Mouse (Mus musculus) ES-Bruce4 (cell line): Measurements from ENCODE around the gene Abhd5.

Experiments
- CTCF ChIP-seq: IDR thresholded peaks from one replicate; pipeline ENCODE4 v1.8.1; 2011; ENCODE audit warnings: low read depth, low read length
- EP300 ChIP-seq: IDR thresholded peaks from 2 replicates; pipeline ENCODE4 v1.6.1; 2011; ENCODE audit warnings: low read depth, low read length; ENCODE audit not compliant: insufficient read depth
- POLR2A ChIP-seq: IDR thresholded peaks from one replicate; pipeline ENCODE4 v1.8.1; 2011; ENCODE audit warnings: low read length; ENCODE audit not compliant: insufficient read depth

DNA sequence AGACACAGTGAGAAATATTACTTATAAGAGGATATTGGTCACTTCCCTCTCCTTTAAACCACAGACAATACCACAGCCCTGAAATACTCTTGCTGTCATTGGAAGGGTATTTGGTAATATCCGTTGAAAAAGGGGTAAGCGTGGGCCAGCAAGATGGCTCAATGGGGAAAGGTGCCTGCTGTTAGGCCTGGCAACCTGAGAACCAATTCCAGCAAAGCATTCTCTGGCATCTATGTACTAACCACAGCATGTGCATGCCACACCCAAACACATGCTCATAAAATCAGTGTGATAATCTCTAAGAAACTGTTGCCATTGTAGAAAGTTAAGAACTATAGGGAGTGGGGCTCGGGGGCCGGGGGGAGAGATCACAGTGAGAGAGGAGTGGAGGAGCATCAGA, 2.1 kb upstream of the Abhd5 start:
- TF ChIP-seq CTCF (no peak), POLR2A (no peak), EP300 (no peak)
